Mouse (Mus musculus) T-helper 2 cell (primary cell): ENCODE measurements around the gene Timm9.
"Not testable (repeated sequence)": the region's sequence is repeated elsewhere in the genome, so short reads cannot be mapped to it uniquely, and the experiment has no call there.

Source experiments
- in situ Hi-C: fragments of 300-600 bp; cut with MboI, MseI; formaldehyde crosslinking; loops from one replicate; pipeline ENCODE4 v1.15.1; 2025; ENCODE audit warnings: high pct_unique_total_duplicates

Gene Timm9

GRCm38 (mm10) chr12:71107216-71107771, 29.2 kb downstream of the Timm9 start:
- in situ Hi-C loops = no loop called here

- in situ Hi-C loops = not testable (repeated sequence)
Observed at GRCm38 (mm10) chr12:71104275-71104674, 32.2 kb downstream of the Timm9 start.

GRCm38 (mm10) chr12:71086331-71086730, 50.2 kb downstream of the Timm9 start:
- in situ Hi-C loops = no loop called here
